Mouse (Mus musculus) limb, embryonic 13.5 days (tissue): ENCODE measurements around the gene Cnpy4. TPM values are rescaled to one million over a fixed set of nuclear protein-coding genes. Genes with fewer than 3 reads are reported as not detected.

Experiments used
- microRNA counts: library from miRNA; unstranded; fragments of <30 nt; microRNA quantifications from one replicate; lab custom pipeline; 2016
- microRNA-seq: library from miRNA; unstranded; fragments of <30 nt; microRNA quantifications from one replicate; pipeline ENCODE4, GENCODE M21; 2016
- polyA plus RNA-seq: library from polyadenylated mRNA; unstranded; fragments of >200 nt; fragmentation: Nextera tagmentation; extraction: Ambion mirVana; gene quantifications from 2 replicates; pipeline ENCODE4 v1.2.1, GENCODE M21; 2015

Cnpy4 gene
- polyA plus RNA-seq, 1 experiment from 2014 or later = 73.0 TPM

MicroRNA genes within 50 kb of the gene (microRNA counts, 519-probe panel; counts per million panel counts)
- 4,648 counts per million, percentile 90 among the panel's probes with 10 or more counts for microRNA mmu-miR-106b (lab: Ali Mortazavi, UCI)
- microRNA mmu-miR-25 (lab: Ali Mortazavi, UCI) = 5,320 counts per million, percentile 96 among the panel's probes with 10 or more counts
- 4,421 counts per million, percentile 85 among the panel's probes with 10 or more counts for microRNA mmu-miR-93 (lab: Ali Mortazavi, UCI)

Small RNA genes lying within 50 kb of the gene (microRNA-seq; reads per million reads assigned to microRNA genes)
- 9,421 reads per million, percentile 94 among the genes with 10 or more reads in this experiment for gene Mir106b
- gene Mir25 = 710 reads per million, percentile 73 among the genes with 10 or more reads in this experiment
- 11,129 reads per million, percentile 95 among the genes with 10 or more reads in this experiment for gene Mir93

Other genes starting within 250 kb of the Cnpy4 start
- 0.48 and 0.80 TPM in 2 replicates for gene Gjc3, start 224.4 kb upstream of the Cnpy4 start, polyA plus RNA-seq
- gene Azgp1, start 206.0 kb upstream of the Cnpy4 start, polyA plus RNA-seq = not detected in 2 replicates
- not detected in 2 replicates for gene Smok3a, start 166.2 kb upstream of the Cnpy4 start, polyA plus RNA-seq
- gene Smok3b, start 166.1 kb upstream of the Cnpy4 start, polyA plus RNA-seq = not detected in 2 replicates
- gene Smok3c, start 134.3 kb upstream of the Cnpy4 start, polyA plus RNA-seq = not detected in 2 replicates
- gene Zkscan1, start 102.4 kb upstream of the Cnpy4 start, polyA plus RNA-seq = 20.1 and 22.4 TPM in 2 replicates
- 76.5 and 77.3 TPM in 2 replicates for gene Zscan21, start 70.6 kb upstream of the Cnpy4 start, polyA plus RNA-seq
- 20.3 and 23.8 TPM in 2 replicates for gene Zfp113, start 31.7 kb upstream of the Cnpy4 start, polyA plus RNA-seq
- 362 and 367 TPM in 2 replicates for gene Cops6, start 26.4 kb upstream of the Cnpy4 start, polyA plus RNA-seq
- gene Ap4m1, start 15.5 kb upstream of the Cnpy4 start, polyA plus RNA-seq = 32.2 and 35.8 TPM in 2 replicates
- 208 and 210 TPM in 2 replicates for gene Mcm7, start 15.1 kb upstream of the Cnpy4 start, polyA plus RNA-seq
- 99.2 and 106 TPM in 2 replicates for gene Taf6, start within 50 bp of the Cnpy4 start, polyA plus RNA-seq
- gene Mblac1, start 6.8 kb downstream of the Cnpy4 start, polyA plus RNA-seq = 10.5 and 11.3 TPM in 2 replicates
- gene Nxpe5, start 38.4 kb downstream of the Cnpy4 start, polyA plus RNA-seq = not detected in 2 replicates
- gene Lamtor4, start 68.0 kb downstream of the Cnpy4 start, polyA plus RNA-seq = 63.5 and 64.7 TPM in 2 replicates
- gene BC037034, start 76.5 kb downstream of the Cnpy4 start, polyA plus RNA-seq = 4.4 and 5.2 TPM in 2 replicates
- 3.3 and 4.5 TPM in 2 replicates for gene Gal3st4, start 85.4 kb downstream of the Cnpy4 start, polyA plus RNA-seq
- gene Gm43720, start 92.5 kb downstream of the Cnpy4 start, polyA plus RNA-seq = 0.13 and 0.29 TPM in 2 replicates
- gene Gpc2, start 92.5 kb downstream of the Cnpy4 start, polyA plus RNA-seq = 52.9 and 55.6 TPM in 2 replicates
- 8.2 and 9.4 TPM in 2 replicates for gene Stag3, start 92.8 kb downstream of the Cnpy4 start, polyA plus RNA-seq
- 0.18 TPM in 1 of 2 replicates, not detected in the other for gene Pvrig, start 154.5 kb downstream of the Cnpy4 start, polyA plus RNA-seq